Mouse (Mus musculus) heart, embryonic 10.5 days (tissue): ENCODE data around the gene Sorcs2. TPM values are rescaled to one million over a fixed set of nuclear protein-coding genes. Genes with fewer than 3 reads are reported as not detected.

Experiments
- DNase-seq: peaks from one replicate; pipeline ENCODE4 v3.0.0-alpha.2; 2017; ENCODE audit warnings: low spot score
- H3K27ac ChIP-seq: fragments of 300-500 bp; sonication (generic); 2 replicates; pipeline ENCODE4 v1.5.1; 2016; ENCODE audit warnings: mild to moderate bottlenecking
- H3K27me3 ChIP-seq: fragments of 300-500 bp; sonication (generic); 2 replicates; pipeline ENCODE4 v1.6.1; 2016; ENCODE audit warnings: mild to moderate bottlenecking; ENCODE audit not compliant: poor library complexity, insufficient read depth, severe bottlenecking
- H3K36me3 ChIP-seq: fragments of 300-500 bp; sonication (generic); 2 replicates; pipeline ENCODE4 v1.6.1; 2016; ENCODE audit warnings: mild to moderate bottlenecking, moderate library complexity
- H3K4me1 ChIP-seq: fragments of 300-500 bp; sonication (generic); 2 replicates; pipeline ENCODE4 v1.6.1; 2016; ENCODE audit warnings: mild to moderate bottlenecking
- H3K4me3 ChIP-seq: fragments of 300-500 bp; sonication (generic); 2 replicates; pipeline ENCODE4 v1.5.1; 2016; ENCODE audit warnings: mild to moderate bottlenecking, moderate library complexity
- H3K9me3 ChIP-seq: fragments of 300-500 bp; sonication (generic); 2 replicates; pipeline ENCODE4 v1.6.1; 2016; ENCODE audit warnings: mild to moderate bottlenecking, moderate library complexity
- WGBS: fragments of 180-500 bp; shearing (Covaris S2); methylation state at CpG from one replicate; pipeline ENCODE4 v1.1.7; 2016; 5-methylcytosine and 5-hydroxymethylcytosine counted together
- polyA plus RNA-seq: library from polyadenylated mRNA; unstranded; fragments of >200 nt; fragmentation: Nextera tagmentation; extraction: Ambion mirVana; gene quantifications from 2 replicates; pipeline ENCODE4 v1.2.1, GENCODE M21; 2016

Sorcs2 gene
- polyA plus RNA-seq, 1 experiment from 2014 or later = 6.9 TPM

DNA sequence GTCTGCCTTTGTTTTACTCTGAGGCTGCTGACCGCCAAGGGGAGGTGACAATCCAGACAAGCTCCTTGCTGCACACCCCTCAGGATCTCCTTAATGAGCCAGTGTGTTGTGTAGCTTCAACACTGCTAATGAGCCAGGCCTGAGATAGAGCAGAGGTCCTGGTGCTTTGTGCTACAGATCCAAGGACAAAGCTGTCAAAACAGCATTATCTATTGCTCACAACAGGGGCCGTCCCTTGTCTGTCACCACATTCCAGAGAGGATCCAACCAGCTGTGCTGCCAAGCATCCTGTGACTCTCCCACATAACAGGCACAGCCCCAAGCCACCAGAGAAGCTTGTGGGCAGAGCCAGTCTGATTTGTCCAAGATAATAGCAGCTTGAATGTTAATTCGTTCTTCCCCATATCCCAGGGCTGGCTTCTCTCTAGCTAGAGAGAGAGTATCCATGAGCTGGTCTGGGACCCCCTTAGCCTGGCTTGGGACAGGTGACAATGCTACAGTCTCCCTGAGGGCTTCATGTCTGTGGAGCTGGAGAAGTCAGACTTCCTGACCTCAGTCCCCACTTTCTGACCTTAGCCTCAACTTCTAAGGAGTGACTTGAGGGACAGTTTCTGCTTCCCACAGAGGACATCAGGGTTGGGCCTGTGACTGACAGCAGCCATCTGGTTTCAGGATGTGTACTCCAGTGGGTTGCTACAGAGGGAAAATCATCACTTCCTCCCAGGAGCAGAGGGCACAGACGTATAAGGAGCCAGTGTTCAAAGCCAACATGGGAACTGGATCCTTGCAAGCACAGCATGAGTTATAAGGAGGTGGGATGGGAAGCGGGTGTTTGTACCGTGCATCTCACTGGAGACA lies 328.2 kb downstream of the Sorcs2 start:
- 27% methylated on average over 6 of the region's 6 CpGs for WGBS
- Histone ChIP-seq H3K27ac (peak overlapping the region; percentile 37; the same call in 1 of the 2 replicates), H3K9me3 (no peaks in the 10 kb centered on the region), H3K36me3 (no peaks in the 10 kb centered on the region; the same call in 1 of the 2 replicates), H3K27me3 (peaks cover 12% of the 10 kb centered on the region; the same call in 1 of the 2 replicates), H3K4me1 (peaks cover 58% of the 10 kb centered on the region), H3K4me3 (no peak overlapping the region)
- peak; percentile 88 for DNase-seq

DNA sequence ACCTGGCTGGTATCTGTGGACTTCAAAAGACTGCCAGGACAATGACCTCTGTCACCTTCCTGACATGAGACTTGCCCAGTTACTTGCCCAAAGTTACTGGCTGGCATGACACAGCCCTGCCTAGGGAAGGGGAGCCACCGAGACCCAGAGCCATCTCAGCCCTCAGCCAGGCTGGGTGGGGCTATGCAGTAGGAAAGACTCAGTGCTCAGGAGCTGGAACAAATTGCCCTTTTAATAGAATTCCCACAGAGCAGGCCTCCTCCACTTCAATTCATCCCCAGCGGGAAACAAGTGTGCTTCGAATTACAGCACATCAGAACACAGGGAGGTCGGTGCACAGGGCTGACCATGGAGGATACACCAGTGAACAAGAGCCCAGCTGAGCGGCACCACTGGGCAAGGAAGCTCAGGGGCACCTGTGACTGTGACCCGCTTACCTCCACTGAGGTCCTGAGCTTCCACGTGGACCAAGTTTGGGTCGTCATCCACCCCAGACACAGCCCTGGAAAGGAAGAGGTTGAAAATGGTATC lies 330.2 kb downstream of the Sorcs2 start:
- no peaks in the 10 kb centered on the region for H3K9me3 ChIP-seq
- no peak for DNase-seq
- H3K36me3 ChIP-seq = no peaks in the 10 kb centered on the region; the same call in 1 of the 2 replicates
- H3K27me3 ChIP-seq = peaks cover 18% of the 10 kb centered on the region; the same call in 1 of the 2 replicates
- peaks cover 55% of the 10 kb centered on the region for H3K4me1 ChIP-seq
- H3K27ac ChIP-seq = no peak overlapping the region
- 59% methylated on average over 8 of the region's 8 CpGs for WGBS
- H3K4me3 ChIP-seq = no peak overlapping the region

DNA sequence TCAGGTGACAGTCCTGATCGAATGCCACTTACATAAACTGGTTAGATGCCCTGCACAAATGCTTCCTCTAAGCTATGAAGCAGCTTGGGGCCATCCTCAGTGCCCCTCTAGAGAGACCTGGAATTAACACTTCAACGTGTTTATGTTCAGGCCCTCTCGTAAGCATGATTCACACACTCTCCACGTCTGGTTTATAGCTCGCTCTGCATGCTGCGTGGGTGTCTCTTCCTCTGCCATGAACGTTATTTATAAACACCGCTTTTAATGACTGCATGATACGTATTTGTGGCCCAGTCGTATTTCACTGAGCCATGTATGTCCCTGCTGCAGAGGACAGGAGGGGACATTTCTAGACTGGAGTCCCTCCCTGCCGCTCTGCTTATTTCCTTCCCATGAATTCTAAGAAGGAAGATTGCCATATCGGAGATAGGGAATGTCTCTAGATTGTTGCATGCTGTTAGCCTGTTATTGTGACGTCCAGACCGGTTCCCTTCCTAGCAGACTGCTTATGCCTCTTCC lies 340.1 kb downstream of the Sorcs2 start:
- H3K36me3 ChIP-seq = peaks cover 8% of the 10 kb centered on the region; the same call in 1 of the 2 replicates
- H3K27me3 ChIP-seq = peaks cover 4% of the 10 kb centered on the region; the same call in 1 of the 2 replicates
- H3K4me1 ChIP-seq = peaks cover 6% of the 10 kb centered on the region; the same call in 1 of the 2 replicates
- 82% methylated on average over 14 of the region's 14 CpGs for WGBS
- H3K27ac ChIP-seq = no peak overlapping the region
- DNase-seq = no peak
- H3K4me3 ChIP-seq = no peak overlapping the region
- H3K9me3 ChIP-seq = no peaks in the 10 kb centered on the region

- no peak for DNase-seq
- Histone ChIP-seq H3K36me3 (peaks cover 8% of the 10 kb centered on the region; the same call in 1 of the 2 replicates), H3K27me3 (peaks cover 4% of the 10 kb centered on the region; the same call in 1 of the 2 replicates), H3K27ac (no peak overlapping the region), H3K9me3 (no peaks in the 10 kb centered on the region), H3K4me1 (peaks cover 6% of the 10 kb centered on the region; the same call in 1 of the 2 replicates), H3K4me3 (no peak overlapping the region)
- 87% methylated on average over 2 of the region's 2 CpGs for WGBS
Measured at GRCm38 (mm10) chr5:36056921-36057320, 341.0 kb downstream of the Sorcs2 start.

- peaks cover 6% of the 10 kb centered on the region; the same call in 1 of the 2 replicates for H3K4me1 ChIP-seq
- no peaks in the 10 kb centered on the region for H3K9me3 ChIP-seq
- whole genome bisulfite sequencing = 77% methylated on average over 14 of the region's 14 CpGs
- no peak for DNase-seq
- H3K27me3 ChIP-seq = peaks cover 4% of the 10 kb centered on the region; the same call in 1 of the 2 replicates
- no peak overlapping the region for H3K4me3 ChIP-seq
- no peak overlapping the region for H3K27ac ChIP-seq
- peaks cover 8% of the 10 kb centered on the region; the same call in 1 of the 2 replicates for H3K36me3 ChIP-seq
Measured at GRCm38 (mm10) chr5:36055876-36056275, 342.1 kb downstream of the Sorcs2 start.

DNA sequence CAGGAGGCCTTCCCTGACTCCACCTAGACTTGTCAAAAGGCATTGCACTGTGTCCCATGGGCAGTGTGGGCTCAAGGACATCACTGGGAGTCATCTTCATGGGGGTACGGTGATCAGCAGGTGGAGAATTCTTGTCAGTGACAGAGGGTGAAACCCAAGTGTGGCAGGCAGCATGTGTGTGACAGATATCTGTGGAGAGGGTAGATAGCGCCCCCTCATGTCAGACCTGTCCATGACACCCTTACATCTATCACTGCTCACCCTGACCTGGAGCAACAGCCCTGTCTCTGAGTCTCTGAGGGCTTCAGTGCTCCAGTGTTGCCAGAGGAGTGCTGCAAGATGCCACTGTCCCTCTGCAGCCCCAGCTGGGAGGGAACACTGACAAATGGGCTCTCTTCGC lies 343.4 kb downstream of the Sorcs2 start:
- Histone ChIP-seq H3K27me3 (peaks cover 4% of the 10 kb centered on the region; the same call in 1 of the 2 replicates), H3K4me1 (peaks cover 6% of the 10 kb centered on the region; the same call in 1 of the 2 replicates), H3K4me3 (no peak overlapping the region), H3K36me3 (peaks cover 4% of the 10 kb centered on the region; the same call in 1 of the 2 replicates), H3K9me3 (no peaks in the 10 kb centered on the region), H3K27ac (no peak overlapping the region)
- WGBS = 70% methylated on average over 3 of the region's 3 CpGs
- no peak for DNase-seq

DNA sequence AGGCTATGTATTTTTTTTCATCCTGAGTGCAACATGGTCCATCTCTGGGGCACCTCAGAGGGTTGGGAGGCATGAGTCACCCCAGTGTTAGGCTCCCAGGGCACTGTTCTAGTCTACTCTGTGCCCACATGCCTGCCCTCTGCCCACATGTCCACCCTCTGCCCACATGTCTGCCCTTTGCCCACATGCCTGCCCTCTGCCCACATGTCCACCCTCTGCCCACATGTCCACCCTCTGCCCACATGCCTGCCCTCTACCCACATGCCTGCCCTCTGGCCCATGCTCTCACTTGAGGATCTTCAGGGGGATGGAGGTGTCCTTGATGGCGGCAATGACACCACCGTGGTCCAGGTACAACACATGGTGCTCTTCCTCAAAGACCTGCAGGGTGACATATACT lies 354.8 kb downstream of the Sorcs2 start:
- 90% methylated on average over 2 of the region's 2 CpGs for WGBS
- Histone ChIP-seq H3K4me3 (no peak overlapping the region), H3K27me3 (0 out of 2 replicates have a peak, but pooled peaks cover 4% of the 10 kb centered on the region), H3K27ac (no peak overlapping the region), H3K4me1 (peaks cover 32% of the 10 kb centered on the region), H3K9me3 (no peaks in the 10 kb centered on the region), H3K36me3 (no peaks in the 10 kb centered on the region)
- DNase-seq = no peak

DNA sequence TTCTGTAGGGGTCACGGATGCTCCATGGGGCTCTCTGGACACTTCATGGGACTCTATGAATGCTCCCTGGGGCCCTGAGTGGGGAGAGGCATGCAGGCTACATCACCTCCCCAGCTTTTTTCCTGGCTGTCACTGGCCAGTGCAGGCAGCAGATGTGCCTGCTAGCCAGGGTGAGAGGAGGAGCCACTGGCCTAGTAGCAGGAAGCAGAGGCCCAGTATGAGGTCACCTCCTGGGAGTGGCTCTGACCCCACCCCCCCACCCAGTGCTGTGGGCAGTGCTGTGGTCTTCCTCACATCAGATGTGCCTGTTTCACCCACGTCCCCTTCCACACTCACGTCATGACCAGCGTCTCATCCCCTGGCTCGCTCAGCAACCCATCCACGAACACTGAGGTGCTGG lies 356.2 kb downstream of the Sorcs2 start:
- 84% methylated on average over 6 of the region's 6 CpGs for WGBS

DNA sequence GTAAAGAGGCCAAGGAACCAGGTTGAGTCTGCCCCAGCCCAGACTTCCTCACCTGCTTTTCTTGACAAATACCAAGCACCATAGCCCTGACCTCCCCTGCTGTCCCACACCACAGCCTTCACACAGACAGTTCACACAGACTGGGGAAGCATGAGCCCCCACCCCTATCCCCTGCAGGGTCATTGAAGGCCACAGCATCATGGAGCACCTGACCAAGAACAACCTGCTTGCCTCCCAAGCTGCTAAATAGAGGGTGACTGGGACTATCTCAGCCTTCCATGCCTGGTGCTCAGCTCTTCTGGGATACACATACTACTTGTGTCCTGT lies 356.7 kb downstream of the Sorcs2 start:
- H3K27me3 ChIP-seq = no peaks in the 10 kb centered on the region
- no peaks in the 10 kb centered on the region for H3K9me3 ChIP-seq
- H3K36me3 ChIP-seq = peaks cover 8% of the 10 kb centered on the region
- H3K4me1 ChIP-seq = peaks cover 32% of the 10 kb centered on the region
- no peak for DNase-seq
- no peak overlapping the region for H3K4me3 ChIP-seq
- H3K27ac ChIP-seq = peak overlapping the region; percentile 71

More for the DNA sequence above, 356.2 kb downstream of the Sorcs2 start:
- no peaks in the 10 kb centered on the region for H3K27me3 ChIP-seq
- DNase-seq = no peak
- H3K36me3 ChIP-seq = peaks cover 8% of the 10 kb centered on the region
- peaks cover 32% of the 10 kb centered on the region for H3K4me1 ChIP-seq
- no peak overlapping the region for H3K4me3 ChIP-seq
- 0 out of 2 replicates have a peak overlapping the region, but pooled peaks have one; percentile 71 for H3K27ac ChIP-seq
- no peaks in the 10 kb centered on the region for H3K9me3 ChIP-seq

DNA sequence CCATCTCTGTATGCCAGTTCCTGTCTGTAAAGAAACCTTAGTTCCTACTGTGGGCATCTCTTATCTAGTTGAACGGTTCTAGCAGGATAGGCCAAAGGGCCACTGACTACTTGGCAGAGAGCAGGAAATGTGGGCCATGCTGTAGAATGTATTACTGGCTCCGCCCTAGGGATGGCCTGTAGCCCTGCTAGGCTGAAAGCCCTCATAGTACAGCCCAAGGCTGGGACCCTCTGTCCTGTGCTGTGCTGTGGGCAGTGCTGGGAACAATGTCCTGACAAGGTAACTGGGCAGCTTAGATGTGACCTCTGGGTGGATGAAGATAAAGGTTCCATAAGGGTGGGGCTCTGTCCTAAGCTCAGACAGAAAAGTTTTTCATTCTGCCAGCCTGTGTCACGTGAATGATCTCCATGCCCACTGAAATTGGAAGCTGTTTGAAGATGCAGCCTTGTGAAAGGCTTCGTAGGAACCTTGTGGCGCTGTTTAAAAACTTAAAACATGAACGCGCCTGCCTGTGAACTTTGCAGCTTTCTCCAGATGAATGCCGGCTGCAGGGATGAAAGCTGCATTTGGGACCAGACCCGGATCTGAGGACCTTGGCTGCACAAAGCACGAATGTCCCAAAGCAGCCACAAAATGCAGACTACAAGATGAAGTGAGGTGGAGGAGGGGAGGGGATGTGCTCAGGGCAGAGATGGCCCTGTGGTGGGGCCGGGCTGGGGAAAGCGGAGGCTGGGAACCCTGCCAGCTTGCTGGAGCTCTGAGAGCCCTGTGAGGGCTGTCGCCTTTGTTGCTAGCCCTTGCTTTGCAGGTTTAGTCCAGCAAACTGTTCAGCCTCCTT lies 357.3 kb downstream of the Sorcs2 start:
- H3K27me3 ChIP-seq = no peaks in the 10 kb centered on the region
- 70% methylated on average over 13 of the region's 13 CpGs for WGBS
- H3K4me3 ChIP-seq = no peak overlapping the region
- H3K9me3 ChIP-seq = no peaks in the 10 kb centered on the region
- peaks cover 8% of the 10 kb centered on the region for H3K36me3 ChIP-seq
- DNase-seq = no peak
- peak overlapping the region; percentile 71; the same call in 1 of the 2 replicates for H3K27ac ChIP-seq
- peaks cover 30% of the 10 kb centered on the region for H3K4me1 ChIP-seq

DNA sequence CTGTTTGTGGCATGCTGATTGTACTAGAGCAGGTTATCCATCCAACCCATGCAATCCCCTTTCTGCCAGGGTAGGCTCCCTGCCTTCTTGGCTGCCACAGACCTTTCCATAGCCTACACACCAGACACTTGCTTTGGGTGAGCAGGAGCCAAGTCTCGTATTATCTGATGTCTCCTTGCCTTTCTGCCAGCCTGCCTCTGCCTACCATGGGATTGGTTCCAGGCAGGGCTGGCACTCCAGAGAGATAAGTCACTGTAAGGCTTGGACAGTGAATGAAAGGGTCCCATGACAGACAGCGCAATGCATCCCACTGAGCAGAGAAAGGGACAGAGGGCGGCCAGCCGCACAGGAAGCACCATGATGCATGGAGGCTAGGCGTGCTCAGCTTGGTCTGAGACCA lies 358.3 kb downstream of the Sorcs2 start:
- no peak overlapping the region for H3K27ac ChIP-seq
- no peaks in the 10 kb centered on the region for H3K27me3 ChIP-seq
- H3K36me3 ChIP-seq = peaks cover 8% of the 10 kb centered on the region
- WGBS = 92% methylated on average over 5 of the region's 5 CpGs
- H3K4me3 ChIP-seq = no peak overlapping the region
- no peaks in the 10 kb centered on the region for H3K9me3 ChIP-seq
- no peak for DNase-seq
- H3K4me1 ChIP-seq = peaks cover 20% of the 10 kb centered on the region
